Mouse (Mus musculus) monocyte, adult 5-6 weeks (primary cell): ENCODE results near the gene Tubd1. TPM values are rescaled to one million over a fixed set of nuclear protein-coding genes. Genes with fewer than 3 reads are reported as not detected.

Experiments used
- ATAC-seq: fragments of 153-309, 156-312 bp; replicated peaks from 2 replicates; pipeline ENCODE4 v1.8.0; 2017; ENCODE audit warnings: mild to moderate bottlenecking; ENCODE audit not compliant: low TSS enrichment, insufficient number of reproducible peaks, severe bottlenecking, poor library complexity, low FRiP score
- total RNA-seq: library from RNA; stranded (forward); fragments of 200-1000, 200-491, 200-594 nt; gene quantifications from 3 replicates; pipeline ENCODE4 v1.2.3, GENCODE M21; 2017

The Tubd1 gene
- total RNA-seq, 1 experiment from 2014 or later, result 7.0 TPM

DNA sequence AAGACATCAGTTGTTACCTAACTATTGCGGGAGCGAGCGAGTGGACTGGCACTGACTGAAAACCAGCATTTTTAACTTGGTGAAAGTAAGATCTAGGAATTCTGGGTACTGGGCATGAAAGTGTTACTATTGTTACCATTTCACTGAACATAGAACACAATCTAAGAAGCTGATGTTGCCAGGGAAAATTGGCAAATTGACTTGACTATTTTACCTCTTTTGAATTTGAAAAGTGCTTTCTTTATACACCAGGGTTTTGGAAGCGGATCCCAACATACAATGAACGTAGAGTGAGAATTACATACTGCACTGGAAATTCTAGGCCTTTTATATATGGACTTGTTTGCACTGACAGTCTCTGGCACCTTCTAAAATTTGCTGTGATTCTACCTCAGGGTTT is 48.7 kb downstream of the Tubd1 start:
- no peak for ATAC-seq

- no peak for ATAC-seq
Observed at GRCm38 (mm10) chr11:86594188-86594876, 49.5 kb downstream of the Tubd1 start.

DNA sequence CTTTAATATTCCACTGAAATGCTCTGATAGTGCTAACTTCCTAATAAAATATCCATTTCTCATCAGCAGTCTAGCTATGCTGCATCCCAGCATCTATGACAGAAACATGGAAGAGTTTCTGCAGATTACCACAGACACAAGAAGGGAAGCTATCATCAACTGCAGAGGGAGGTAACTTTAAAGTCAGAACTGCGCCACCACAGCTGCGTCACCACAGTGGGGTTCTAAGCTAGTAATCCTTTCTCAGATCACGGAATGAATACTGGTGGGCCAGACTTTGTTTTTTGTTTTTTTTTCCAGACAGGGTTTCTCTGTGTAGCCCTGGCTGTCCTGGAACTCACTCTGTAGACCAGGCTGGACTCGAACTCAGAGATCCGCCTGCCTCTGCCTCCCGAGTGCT is 50.6 kb downstream of the Tubd1 start:
- no peak for ATAC-seq

- ATAC-seq, result no peak
Observed at GRCm38 (mm10) chr11:86596187-86596960, 51.6 kb downstream of the Tubd1 start.

GRCm38 (mm10) chr11:86596976-86597375 is 52.2 kb downstream of the Tubd1 start:
- no peak for ATAC-seq

DNA sequence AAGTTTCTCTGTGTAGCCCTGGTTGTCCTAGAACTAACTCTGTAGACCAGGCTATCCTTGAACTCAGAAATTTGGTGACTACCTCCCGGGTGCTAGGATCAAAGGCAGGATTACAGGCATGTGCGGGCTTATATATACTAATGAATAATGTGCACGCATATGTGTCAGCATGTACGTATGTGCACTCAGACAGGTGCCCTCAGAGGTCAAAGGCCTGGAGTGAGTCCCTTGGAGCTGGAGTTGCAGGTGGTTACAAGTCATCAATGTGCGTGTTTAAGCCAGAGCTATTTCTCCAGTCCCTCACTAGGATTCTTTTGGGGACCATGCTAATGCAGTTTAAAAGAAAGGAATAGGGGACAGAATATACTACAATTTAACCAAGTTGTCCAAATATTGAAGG is 53.4 kb downstream of the Tubd1 start:
- ATAC-seq, result no peak

DNA sequence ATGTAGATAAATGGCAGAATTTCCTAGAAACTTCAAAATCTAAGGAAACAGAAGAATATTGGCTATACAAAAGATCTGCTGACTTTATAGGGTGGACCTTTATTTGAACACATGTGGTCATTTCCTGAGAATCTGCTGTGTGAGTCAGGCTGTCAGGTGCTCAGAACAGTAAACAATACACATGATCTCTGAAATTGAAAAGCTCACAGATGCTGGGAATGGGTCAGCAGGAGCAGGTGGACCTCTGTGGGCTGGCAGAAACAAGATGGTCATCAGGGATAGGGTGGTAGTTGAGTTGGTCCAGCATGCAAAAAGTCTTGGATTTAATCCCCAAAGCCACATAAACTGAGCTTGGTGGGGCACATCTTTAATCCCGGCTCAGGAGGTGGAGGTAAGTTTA is 53.8 kb downstream of the Tubd1 start:
- ATAC-seq, result no peak

DNA sequence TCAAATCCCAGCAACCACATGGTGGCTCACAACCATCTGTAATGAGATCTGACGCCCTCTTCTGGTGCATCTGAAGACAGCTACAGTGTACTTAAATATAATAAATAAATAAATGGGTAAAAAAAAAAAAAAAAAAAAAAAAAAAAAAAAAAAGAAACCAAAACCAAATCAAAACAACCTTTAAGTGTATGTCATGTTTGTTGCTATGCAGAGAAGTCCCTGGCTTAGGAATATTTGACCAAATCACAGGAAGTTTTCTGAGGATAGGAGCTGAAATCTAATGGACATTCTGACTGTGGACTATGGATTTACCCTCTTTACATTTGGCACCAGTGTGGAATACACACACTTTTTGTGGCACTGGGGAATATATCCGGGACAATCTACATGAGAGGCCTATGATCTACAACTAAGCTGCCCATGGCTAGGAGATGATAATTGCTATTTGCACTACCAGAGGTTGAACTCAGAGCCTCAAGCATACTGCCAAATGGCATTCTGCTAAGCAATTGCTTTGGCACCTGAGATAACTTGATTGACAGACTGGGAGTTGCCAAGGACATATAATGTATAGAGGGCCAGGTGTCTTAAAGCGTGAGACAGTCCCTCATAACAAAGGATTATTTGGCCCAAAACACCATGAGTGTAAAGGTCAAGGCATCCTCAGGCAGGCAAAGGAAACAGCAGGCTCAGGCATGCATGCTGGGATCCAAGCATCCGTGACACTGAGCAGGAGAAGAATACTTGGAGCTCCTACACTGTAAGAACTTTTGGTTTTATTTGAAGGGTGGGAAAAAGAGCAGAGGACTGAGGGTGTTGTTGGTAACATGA is 54.8 kb downstream of the Tubd1 start:
- ATAC-seq, result no peak

GRCm38 (mm10) chr11:86600209-86600557 is 55.4 kb downstream of the Tubd1 start:
- no peak for ATAC-seq

DNA sequence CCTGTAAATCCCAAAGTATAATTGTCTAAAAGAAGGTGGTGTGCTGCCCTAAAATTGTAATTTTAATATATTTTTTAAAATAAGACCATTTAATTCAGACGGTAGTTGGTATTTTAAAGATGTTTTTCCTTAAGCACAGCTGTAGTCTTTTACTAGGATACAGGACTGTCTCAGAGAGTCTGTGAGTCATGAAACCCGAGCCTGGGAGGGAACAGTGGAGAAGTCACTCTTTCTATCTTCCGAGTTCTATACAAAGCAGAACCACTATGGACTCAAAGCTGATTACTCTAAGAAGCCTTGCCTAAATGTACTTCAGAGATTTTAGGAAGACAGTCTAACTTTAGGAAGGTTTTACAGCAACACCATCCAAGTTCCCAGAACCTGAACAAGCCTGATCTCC is 57.3 kb downstream of the Tubd1 start:
- peak; percentile 48; the same call in 1 of the 2 replicates for ATAC-seq

GRCm38 (mm10) chr11:86603719-86604118 is 58.9 kb downstream of the Tubd1 start:
- peak; percentile 83 for ATAC-seq

DNA sequence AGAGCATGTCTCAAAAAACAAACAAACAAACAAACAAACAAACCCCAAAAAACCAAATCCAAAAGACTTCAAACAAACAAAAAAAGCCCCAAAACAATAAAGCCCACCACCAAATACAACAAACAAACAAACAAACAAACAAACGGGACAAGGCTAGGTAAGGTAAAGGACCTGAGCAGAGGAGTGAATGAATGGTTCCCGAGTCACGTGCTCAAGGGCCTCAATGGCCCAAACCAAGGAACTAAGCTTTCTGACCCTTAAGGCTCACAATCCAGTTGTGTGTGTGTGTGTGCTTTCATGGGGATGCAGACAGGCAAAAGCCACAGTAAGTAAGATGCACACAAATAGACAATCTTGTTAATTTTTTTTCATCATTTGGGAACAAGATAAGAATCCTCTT is 59.5 kb downstream of the Tubd1 start:
- no peak for ATAC-seq

DNA sequence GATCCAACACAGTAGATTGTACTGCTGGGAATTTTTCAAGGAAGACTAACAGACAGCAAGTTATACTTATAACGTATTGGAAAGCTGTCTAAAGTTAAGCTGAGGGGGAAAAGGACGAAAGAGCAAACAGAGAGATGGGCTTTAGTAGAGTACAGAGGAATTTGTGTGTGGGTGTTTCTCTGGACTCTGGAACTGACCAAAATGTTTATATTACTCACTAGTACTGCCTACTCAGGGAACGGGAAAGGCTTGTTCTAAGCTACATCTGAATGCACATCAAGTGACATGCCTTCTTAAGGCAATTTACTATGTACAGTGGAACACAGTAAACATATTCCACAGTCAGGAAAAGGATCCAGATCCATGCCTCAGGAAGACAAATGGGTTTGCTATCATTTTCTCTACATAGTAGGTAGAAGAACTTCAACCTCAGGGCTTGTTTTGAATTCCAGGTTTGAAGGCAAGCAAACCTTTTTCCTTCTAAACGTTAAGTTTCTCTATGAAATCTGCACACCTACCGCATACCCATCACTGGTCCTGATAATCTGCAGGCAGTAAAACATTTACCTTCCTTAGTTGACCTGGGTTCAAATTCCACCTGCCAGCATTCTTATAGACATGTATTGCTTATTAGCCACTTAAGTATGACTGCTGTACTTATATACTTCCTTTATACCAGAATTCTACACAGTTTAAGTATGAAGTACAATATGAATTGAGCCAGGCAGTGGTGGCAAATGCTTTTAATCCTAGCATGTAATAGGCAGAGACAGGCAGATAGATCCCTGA is 60.1 kb downstream of the Tubd1 start:
- no peak for ATAC-seq

- ATAC-seq, result 0 out of 2 replicates have a peak, but pooled peaks have one; percentile 34
Observed at GRCm38 (mm10) chr11:86606621-86607339, 62.0 kb downstream of the Tubd1 start.

DNA sequence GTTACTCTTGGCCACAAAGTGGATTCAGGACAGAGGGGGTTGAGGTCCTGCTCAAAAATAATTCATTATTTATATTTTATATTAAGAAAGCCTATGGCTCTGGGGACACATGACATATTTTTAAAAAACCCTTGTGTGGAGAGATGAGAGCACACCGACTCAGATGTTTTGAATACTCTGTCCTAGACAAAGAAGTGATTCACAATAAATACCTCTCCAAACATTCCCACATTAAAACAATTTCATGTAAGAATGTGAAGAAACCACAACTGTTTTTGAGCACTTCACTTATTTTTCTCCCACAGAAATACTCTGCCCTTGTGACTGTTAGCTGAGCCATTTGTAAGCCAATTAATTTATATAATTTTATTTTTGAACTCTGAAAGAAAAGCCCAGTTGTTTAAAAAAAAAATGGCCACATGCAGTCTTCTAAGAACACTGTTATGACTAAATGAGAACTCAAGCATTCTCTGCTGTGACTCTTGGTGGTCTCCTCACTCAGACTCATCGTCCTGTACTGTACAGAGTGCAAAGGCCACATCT is 63.1 kb downstream of the Tubd1 start:
- ATAC-seq, result no peak

GRCm38 (mm10) chr11:86610239-86610638 is 65.4 kb downstream of the Tubd1 start:
- ATAC-seq, result no peak

- no peak for ATAC-seq
Observed at GRCm38 (mm10) chr11:86611991-86612390, 67.2 kb downstream of the Tubd1 start.

DNA sequence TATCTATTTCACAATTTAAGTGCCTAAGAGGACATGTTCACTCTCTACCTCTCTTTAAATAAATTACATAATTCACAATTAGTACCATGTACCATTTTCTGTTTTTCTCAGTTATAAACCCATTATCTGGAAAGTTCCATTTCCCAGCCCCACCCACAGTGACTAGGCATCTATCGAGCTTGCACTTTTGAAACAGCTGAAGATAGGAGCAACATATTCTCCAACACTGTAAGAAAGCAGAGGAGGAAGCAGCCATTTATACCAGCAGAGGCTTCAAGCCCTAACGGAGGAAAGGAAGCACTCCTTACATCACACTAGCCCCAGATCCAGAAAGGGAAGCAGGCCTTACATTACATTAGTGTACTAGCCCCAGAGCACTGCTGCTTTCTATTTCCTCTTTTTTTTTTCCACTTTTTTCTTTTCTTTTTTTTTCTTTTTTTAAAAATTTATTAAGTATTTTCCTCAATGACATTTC is 69.3 kb downstream of the Tubd1 start:
- peak; percentile 99 for ATAC-seq
